Mouse (Mus musculus) erythroblast, embryonic 14.5 days (primary cell): ENCODE results near the gene 9930104L06Rik. TPM values are rescaled to one million over a fixed set of nuclear protein-coding genes. Genes with fewer than 3 reads are reported as not detected.

Experiments used
- H3K27me3 ChIP-seq: 2 replicates; pipeline ENCODE4 v1.6.1; 2012; ENCODE audit warnings: inconsistent platforms; ENCODE audit not compliant: control insufficient read depth
- H3K36me3 ChIP-seq: 2 replicates; pipeline ENCODE4 v1.6.1; 2012; ENCODE audit warnings: mild to moderate bottlenecking, inconsistent platforms; ENCODE audit not compliant: control insufficient read depth
- H3K4me1 ChIP-seq: 2 replicates; pipeline ENCODE4 v1.6.1; 2012; ENCODE audit warnings: inconsistent platforms; ENCODE audit not compliant: control insufficient read depth
- H3K4me3 ChIP-seq: replicated peaks from 2 replicates; pipeline ENCODE3; 2012; ENCODE audit warnings: moderate library complexity, mild to moderate bottlenecking, inconsistent platforms
- H3K9me3 ChIP-seq: 2 replicates; pipeline ENCODE4 v1.6.1; 2012; ENCODE audit warnings: low read length, inconsistent platforms, mixed read lengths; ENCODE audit not compliant: control insufficient read depth
- GATA1 ChIP-seq: IDR thresholded peaks from 2 replicates; pipeline ENCODE4 v1.6.1; 2012; ENCODE audit warnings: low read length, inconsistent platforms, mixed read lengths
- TAL1 ChIP-seq: IDR thresholded peaks from 3 replicates; pipeline ENCODE4 v1.6.1; 2012; ENCODE audit warnings: low read length, inconsistent platforms, mixed read lengths
- polyA plus RNA-seq: library from polyadenylated mRNA; stranded (reverse); fragments of >175 nt; gene quantifications from 2 replicates; pipeline ENCODE4 v1.2.3, GENCODE M21; 2012

The 9930104L06Rik gene
- polyA plus RNA-seq, 1 experiment: 0.61 TPM

DNA sequence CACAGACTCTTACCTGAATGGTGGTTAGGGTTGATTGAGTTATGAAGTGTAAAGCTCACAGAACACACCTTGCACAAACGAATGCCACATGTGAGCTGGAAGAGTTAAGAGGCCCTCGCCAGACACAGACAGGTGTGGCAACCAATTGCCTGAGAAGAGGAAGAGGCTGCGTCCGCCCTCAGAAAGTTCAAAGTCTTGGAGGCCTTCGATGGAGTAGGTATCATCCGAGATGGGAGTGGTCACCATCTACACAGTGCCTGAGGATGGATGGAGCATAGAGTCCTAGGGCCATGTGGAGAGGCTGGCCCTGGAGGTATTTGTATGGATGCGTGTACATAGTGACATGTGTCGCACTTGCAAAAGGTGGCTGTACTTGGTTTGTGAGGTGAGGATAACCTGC lies 34.2 kb downstream of the 9930104L06Rik start:
- TF ChIP-seq GATA1: no peak
- TF ChIP-seq TAL1: no peak
- Histone ChIP-seq H3K36me3 (no peaks in the 10 kb centered on the region), H3K4me1 (no peaks in the 10 kb centered on the region), H3K4me3 (no peak overlapping the region), H3K9me3 (no peaks in the 10 kb centered on the region), H3K27me3 (peaks cover 4% of the 10 kb centered on the region; the same call in 1 of the 2 replicates)

DNA sequence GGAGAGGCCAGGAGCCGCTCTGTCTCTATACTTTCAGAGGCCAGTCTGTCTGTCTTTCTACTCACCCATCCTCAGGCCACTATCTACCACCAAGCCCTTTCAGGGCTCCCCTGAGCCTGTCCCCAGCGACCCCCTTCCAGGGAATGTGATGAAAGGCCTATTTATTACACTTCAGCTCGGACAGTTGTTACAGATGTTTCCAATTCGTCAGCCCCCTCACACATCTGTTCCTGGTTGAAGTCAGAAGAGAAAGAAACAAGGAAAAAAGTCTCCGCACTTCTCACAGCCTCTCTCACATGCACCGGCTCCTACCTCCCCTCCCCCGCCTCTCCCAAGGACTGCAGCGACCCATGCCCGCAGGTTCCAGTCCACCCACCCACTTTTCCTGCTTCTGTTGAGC lies 35.5 kb downstream of the 9930104L06Rik start:
- no peaks in the 10 kb centered on the region for H3K36me3 ChIP-seq
- TF ChIP-seq GATA1: no peak
- H3K4me3 ChIP-seq: no peak overlapping the region
- H3K27me3 ChIP-seq: peaks cover 4% of the 10 kb centered on the region; the same call in 1 of the 2 replicates
- H3K4me1 ChIP-seq: no peaks in the 10 kb centered on the region
- H3K9me3 ChIP-seq: no peaks in the 10 kb centered on the region

DNA sequence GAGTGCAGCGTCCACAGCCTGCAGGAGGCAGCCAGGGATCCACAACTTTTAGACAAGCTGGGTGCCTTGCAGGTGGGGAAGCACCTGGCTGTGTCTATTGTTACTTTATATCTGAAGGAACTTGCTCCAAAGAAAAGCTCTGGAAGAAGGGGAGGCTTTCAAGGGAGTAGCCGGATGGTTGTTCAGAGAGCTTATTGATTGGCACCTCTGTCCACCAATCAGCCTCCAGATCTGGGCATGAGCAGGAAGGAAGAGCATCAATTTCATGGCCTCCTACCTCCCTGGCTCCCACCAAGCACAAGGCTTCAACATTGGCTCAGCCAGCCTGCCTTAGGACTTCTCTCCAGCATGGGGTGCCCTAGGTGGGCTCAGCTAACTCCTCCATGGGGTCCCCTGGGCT lies 36.4 kb downstream of the 9930104L06Rik start:
- Histone ChIP-seq H3K36me3 (no peaks in the 10 kb centered on the region), H3K4me3 (no peak overlapping the region), H3K9me3 (no peaks in the 10 kb centered on the region), H3K27me3 (peaks cover 4% of the 10 kb centered on the region; the same call in 1 of the 2 replicates), H3K4me1 (no peaks in the 10 kb centered on the region)
- no peak for TF ChIP-seq TAL1
- no peak for TF ChIP-seq GATA1

DNA sequence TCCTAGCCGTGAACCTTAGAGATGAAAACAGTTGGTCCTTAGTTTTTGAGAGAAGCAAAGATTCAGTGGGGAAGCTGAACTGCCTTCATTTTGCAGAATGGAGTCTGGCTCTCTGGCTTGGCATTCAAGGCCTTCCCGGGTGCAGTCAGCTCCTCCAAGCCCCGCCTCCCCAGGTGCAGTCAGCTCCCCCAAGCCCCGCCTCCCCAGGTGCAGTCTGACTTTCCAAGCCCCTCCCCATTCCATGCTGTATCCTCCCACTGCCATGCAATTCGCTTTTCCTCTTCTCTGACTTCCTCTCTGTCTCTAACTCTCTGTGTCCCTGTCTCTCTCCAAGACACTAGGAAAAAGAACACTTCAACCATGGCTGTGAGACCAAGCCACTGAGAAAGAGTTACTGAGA lies 41.4 kb downstream of the 9930104L06Rik start:
- Histone ChIP-seq H3K36me3 (no peaks in the 10 kb centered on the region), H3K4me1 (no peaks in the 10 kb centered on the region), H3K27me3 (peaks cover 9% of the 10 kb centered on the region), H3K9me3 (no peaks in the 10 kb centered on the region), H3K4me3 (no peak overlapping the region)
- TF ChIP-seq GATA1: no peak
- no peak for TF ChIP-seq TAL1

DNA sequence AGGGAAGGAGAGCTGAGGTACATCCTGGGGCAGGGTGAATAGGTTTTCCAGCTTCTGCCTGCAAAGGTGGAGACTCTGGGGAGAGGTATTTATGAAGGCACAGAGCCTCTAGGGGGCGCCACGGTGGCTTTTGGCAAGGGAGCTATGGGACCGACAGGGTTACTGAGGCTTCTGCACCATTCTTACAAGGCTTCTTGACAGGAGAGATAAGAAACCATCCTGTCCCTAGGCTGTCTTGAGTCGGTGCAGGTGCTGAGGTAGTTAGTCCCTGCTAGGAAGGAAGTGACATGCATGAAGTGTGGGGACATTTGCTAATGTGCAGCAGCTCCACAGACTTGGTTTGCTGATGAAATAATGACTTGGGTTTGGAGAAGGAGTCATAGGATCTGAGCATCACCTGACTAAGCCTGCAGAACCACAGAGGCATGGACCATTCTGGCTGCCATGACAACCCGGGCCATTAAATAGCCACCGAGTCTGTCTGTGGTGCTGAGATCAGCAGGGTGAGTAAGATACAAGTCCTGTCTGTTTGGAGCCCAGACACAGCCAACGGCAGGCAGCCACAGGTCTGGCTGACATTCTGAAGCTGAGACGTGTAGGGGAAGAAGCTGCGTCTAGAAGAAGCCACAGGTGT lies 47.2 kb downstream of the 9930104L06Rik start:
- H3K4me1 ChIP-seq: no peaks in the 10 kb centered on the region
- H3K27me3 ChIP-seq: peaks cover 67% of the 10 kb centered on the region
- TF ChIP-seq TAL1 (no peak), GATA1 (no peak)
- no peak overlapping the region for H3K4me3 ChIP-seq
- no peaks in the 10 kb centered on the region for H3K36me3 ChIP-seq
- no peaks in the 10 kb centered on the region; the same call in 1 of the 2 replicates for H3K9me3 ChIP-seq

DNA sequence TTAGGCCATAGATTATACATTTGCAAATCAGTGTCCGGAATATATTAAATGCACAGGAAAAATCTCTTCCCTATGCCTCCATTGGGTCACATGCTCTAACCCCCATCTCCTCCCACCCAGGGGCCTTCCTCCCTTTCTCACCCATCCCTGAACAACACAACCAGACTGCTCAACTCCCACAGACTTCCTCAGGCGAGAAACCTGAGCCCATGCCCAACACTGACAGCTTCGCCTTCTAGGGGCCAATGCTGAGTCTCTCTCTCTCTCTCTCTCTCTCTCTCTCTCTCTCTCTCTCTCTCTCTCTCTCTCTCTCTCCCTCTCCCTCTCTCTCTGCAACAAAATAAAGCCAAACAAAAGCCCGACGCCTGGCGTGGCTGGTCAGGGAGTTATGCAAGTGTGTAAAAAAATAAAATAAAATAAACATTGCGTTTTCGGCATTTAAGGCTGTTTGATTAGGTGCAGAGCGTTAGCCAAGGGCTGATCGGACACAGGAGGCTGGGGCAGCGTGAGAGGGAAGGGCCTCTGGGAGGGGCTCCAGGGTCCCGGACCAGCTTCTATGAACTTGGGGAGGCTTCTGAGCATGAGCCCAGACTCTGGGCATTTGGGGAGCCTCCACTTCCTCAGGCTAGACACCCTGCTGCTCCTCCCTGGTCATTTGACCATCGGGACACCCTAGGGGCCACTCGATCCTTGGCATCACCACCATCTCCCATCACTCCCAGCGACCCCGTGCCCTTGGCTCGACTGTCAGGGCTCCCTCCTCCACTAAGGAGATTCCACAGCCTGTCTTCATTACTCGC lies 48.2 kb downstream of the 9930104L06Rik start:
- no peaks in the 10 kb centered on the region; the same call in 1 of the 2 replicates for H3K9me3 ChIP-seq
- H3K4me1 ChIP-seq: no peaks in the 10 kb centered on the region
- H3K4me3 ChIP-seq: no peak overlapping the region
- H3K36me3 ChIP-seq: no peaks in the 10 kb centered on the region
- peaks cover 78% of the 10 kb centered on the region for H3K27me3 ChIP-seq
- TF ChIP-seq TAL1 (no peak), GATA1 (no peak)

DNA sequence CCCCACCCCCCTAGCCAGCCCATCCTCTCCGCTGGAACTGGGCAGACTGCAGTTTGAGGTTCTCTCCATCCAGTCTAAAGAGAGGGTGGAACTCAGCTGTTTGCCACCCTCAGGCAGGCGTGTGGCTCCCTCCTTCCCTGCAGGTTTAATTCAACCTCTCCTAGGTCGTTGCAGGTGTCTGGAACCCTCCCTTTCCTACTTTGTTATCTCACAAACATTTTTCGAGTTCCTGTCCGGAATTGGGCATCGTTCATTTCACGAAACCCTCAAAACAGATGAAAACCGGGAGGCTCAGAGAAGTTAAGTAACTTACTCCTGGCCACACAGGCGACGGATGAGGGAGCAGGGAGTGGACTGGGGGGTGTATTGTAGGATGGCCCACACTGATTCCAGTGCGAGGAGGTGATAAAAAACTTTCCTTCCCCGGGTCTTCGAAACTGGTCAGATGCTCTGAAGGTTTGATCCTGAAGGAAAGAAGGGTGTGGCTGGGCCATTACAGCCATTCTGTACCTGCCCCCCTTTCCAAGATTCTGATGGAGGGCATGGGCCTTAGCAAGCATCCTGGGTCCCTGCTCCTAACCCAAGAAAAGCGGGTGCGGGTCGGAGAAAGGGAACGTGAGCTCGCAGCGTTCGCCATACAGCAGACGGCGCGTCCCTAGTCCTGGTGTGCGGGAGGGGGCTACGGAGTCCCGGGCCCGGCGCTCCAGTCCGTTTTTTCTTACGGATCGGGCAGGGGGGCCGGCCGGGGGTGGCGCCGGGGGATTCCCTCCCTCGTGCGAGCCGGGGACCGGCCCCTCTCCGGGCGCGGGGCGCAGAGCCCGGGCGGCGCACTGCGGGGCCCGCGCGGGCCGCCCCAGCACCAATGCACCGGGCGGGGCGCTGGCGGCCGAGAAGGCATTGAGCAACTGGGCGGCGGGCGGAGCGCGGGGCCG lies 49.1 kb downstream of the 9930104L06Rik start, which contains the start of gene Rspo1:
Gene Rspo1, plus strand, starts transcription at position 760 of the 932 bp plus-strand sequence.
- Histone ChIP-seq H3K4me3 (no peak within 1 kb of the TSS), H3K36me3 (no peaks in the 10 kb centered on the region), H3K4me1 (no peaks in the 10 kb centered on the region), H3K9me3 (no peaks in the 10 kb centered on the region; the same call in 1 of the 2 replicates), H3K27me3 (peaks cover 87% of the 10 kb centered on the region)
- TF ChIP-seq TAL1 (no peak), GATA1 (no peak)

DNA sequence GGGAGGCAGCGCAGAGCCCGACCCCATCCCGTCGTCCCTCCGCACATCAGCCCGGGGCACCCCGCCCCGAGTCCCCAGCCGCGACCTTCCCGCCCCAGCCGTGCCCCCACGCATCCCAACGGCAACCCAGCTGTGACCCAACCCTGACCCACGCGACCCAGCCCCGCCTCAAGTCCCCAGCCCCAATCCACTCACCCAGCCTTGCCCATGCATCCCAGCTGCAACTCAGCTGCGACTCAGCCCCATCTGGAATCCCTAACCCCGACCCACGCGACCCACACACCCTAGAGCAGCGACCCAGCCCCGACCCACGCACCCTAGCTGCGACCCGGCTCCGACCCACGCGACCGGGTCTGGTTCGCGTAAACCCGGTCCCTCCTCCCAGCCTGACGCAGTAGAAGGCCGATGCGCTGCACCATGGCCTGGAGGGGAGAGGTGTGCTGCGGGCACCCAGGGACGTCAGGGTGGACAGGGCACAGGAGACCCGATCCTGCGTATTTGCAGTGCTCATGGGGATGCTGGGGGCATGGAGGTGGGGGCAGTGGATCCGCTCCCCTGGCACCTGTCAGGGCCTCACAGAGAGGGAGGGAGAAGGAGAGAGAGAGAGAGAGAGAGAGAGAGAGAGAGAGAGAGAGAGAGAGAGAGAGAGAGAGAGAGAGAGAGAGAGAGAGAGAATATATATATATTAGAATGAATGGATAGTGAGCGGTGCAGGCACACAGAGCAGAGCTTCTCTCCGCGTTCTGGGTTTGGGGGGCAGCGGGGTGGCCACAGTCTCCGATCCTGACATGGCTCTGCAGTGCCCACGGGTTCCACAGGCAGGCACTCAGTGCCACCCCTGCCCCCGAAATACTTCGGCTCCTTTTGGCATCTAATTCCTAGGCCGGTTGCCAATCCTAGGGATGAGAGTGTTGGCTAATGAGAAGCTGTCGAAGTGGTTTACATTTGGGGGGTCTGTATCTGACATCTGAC lies 50.2 kb downstream of the 9930104L06Rik start:
- Histone ChIP-seq H3K4me1 (no peaks in the 10 kb centered on the region), H3K27me3 (peaks cover 93% of the 10 kb centered on the region), H3K4me3 (no peak overlapping the region)

More for the DNA sequence above, 50.2 kb downstream of the 9930104L06Rik start:
- TF ChIP-seq GATA1 (no peak), TAL1 (no peak)
- Histone ChIP-seq H3K36me3 (no peaks in the 10 kb centered on the region), H3K9me3 (no peaks in the 10 kb centered on the region; the same call in 1 of the 2 replicates)
